Mouse (Mus musculus): Measurements from ENCODE around the gene Gm20388.

DNA sequence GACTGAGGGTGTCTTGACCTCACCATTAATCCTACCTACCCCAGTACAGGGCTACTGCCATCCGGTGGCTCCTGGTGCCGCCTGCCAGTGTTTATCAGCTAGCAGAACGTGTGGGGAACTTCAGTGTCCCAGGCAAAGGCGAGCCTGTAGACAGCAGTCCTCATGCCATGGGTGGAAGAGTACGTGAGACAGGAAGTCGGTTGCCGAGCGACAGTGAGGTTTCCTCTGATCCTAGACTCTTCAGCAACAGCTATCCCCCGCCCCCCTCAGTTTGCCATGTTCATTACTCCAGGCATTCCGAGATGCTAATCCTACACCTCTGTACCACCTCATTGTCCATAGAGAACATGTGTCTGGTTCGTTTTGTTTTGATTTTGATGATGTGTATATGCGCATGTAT is 4349.7 kb downstream of the Gm20388 start:
- TF ChIP-seq POLR2A (IDR thresholded peaks at IDR 0.05; ENCODE audit: low read depth, low read length), result no peak
- TF ChIP-seq CTCF (conservative IDR thresholded peaks at IDR 0.05; ENCODE audit: insufficient read depth, insufficient read length, low read depth, low read length), result no peak

All from kidney, adult 2 months (tissue).